Mouse (Mus musculus): Measurements from ENCODE around the gene Kctd8. TPM values are rescaled to one million over a fixed set of nuclear protein-coding genes. Genes with fewer than 3 reads are reported as not detected.
"Not testable (repeated sequence)": the region's sequence is repeated elsewhere in the genome, so short reads cannot be mapped to it uniquely, and the experiment has no call there.

Kctd8 gene
- polyA plus RNA-seq, 1 experiment from 2014 or later: 2.5 TPM

- Histone ChIP-seq H3K27ac (no peak overlapping the region), H3K9me3 (no peaks in the 10 kb centered on the region), H3K36me3 (no peaks in the 10 kb centered on the region), H3K4me3 (no peak overlapping the region), H3K27me3 (ENCODE audit: insufficient read depth, poor library complexity, severe bottlenecking) (no peaks in the 10 kb centered on the region), H3K4me1 (replicated peaks) (no peaks in the 10 kb centered on the region)
- no peak for DNase-seq (ENCODE audit: low spot score)
- 85% methylated on average over 2 of the region's 2 CpGs for WGBS
Observed at GRCm38 (mm10) chr5:69252366-69252765, 89.1 kb downstream of the Kctd8 start.

GRCm38 (mm10) chr5:69241931-69242330, 99.5 kb downstream of the Kctd8 start:
- WGBS: 88% methylated on average over 1 of the region's 1 CpGs
- no peaks in the 10 kb centered on the region for H3K4me1 ChIP-seq (replicated peaks)
- H3K9me3 ChIP-seq: no peaks in the 10 kb centered on the region
- no peak overlapping the region for H3K4me3 ChIP-seq
- no peaks in the 10 kb centered on the region for H3K27me3 ChIP-seq (ENCODE audit: insufficient read depth, poor library complexity, severe bottlenecking)
- DNase-seq (ENCODE audit: low spot score): no peak
- no peak overlapping the region for H3K27ac ChIP-seq
- no peaks in the 10 kb centered on the region for H3K36me3 ChIP-seq

GRCm38 (mm10) chr5:69233560-69233959, 107.9 kb downstream of the Kctd8 start:
- 74% methylated on average over 4 of the region's 4 CpGs for WGBS
- no peak for DNase-seq (ENCODE audit: low spot score)
- H3K4me1 ChIP-seq (replicated peaks): no peaks in the 10 kb centered on the region

GRCm38 (mm10) chr5:69231649-69232048, 109.8 kb downstream of the Kctd8 start:
- not testable (repeated sequence) for H3K27me3 ChIP-seq (ENCODE audit: insufficient read depth, poor library complexity, severe bottlenecking)
- WGBS: 81% methylated on average over 1 of the region's 1 CpGs

More at GRCm38 (mm10) chr5:69233560-69233959, 107.9 kb downstream of the Kctd8 start:
- H3K9me3 ChIP-seq: no peaks in the 10 kb centered on the region
- H3K4me3 ChIP-seq: no peak overlapping the region
- no peaks in the 10 kb centered on the region for H3K27me3 ChIP-seq (ENCODE audit: insufficient read depth, poor library complexity, severe bottlenecking)
- no peaks in the 10 kb centered on the region for H3K36me3 ChIP-seq
- no peak overlapping the region for H3K27ac ChIP-seq

GRCm38 (mm10) chr5:69227147-69227546, 114.3 kb downstream of the Kctd8 start:
- H3K27me3 ChIP-seq (ENCODE audit: insufficient read depth, poor library complexity, severe bottlenecking): no peaks in the 10 kb centered on the region
- H3K4me1 ChIP-seq (replicated peaks): no peaks in the 10 kb centered on the region
- no peaks in the 10 kb centered on the region for H3K36me3 ChIP-seq
- WGBS: 90% methylated on average over 2 of the region's 2 CpGs
- H3K4me3 ChIP-seq: no peak overlapping the region
- H3K27ac ChIP-seq: no peak overlapping the region
- DNase-seq (ENCODE audit: low spot score): no peak
- H3K9me3 ChIP-seq: no peaks in the 10 kb centered on the region

More at GRCm38 (mm10) chr5:69231649-69232048, 109.8 kb downstream of the Kctd8 start:
- not testable (repeated sequence) for H3K4me3 ChIP-seq; H3K4me1 ChIP-seq (replicated peaks); H3K27ac ChIP-seq; H3K36me3 ChIP-seq; H3K9me3 ChIP-seq; DNase-seq (ENCODE audit: low spot score)

- no peaks in the 10 kb centered on the region for H3K36me3 ChIP-seq
Observed at GRCm38 (mm10) chr5:69222608-69223007, 118.9 kb downstream of the Kctd8 start.

GRCm38 (mm10) chr5:69215216-69215615, 126.3 kb downstream of the Kctd8 start:
- 85% methylated on average over 3 of the region's 3 CpGs for WGBS
- H3K4me3 ChIP-seq: no peak overlapping the region
- H3K9me3 ChIP-seq: no peaks in the 10 kb centered on the region
- DNase-seq (ENCODE audit: low spot score): no peak
- H3K4me1 ChIP-seq (replicated peaks): no peaks in the 10 kb centered on the region
- H3K27ac ChIP-seq: no peak overlapping the region
- no peaks in the 10 kb centered on the region for H3K27me3 ChIP-seq (ENCODE audit: insufficient read depth, poor library complexity, severe bottlenecking)
- H3K36me3 ChIP-seq: no peaks in the 10 kb centered on the region

More at GRCm38 (mm10) chr5:69222608-69223007, 118.9 kb downstream of the Kctd8 start:
- DNase-seq (ENCODE audit: low spot score): no peak
- no peaks in the 10 kb centered on the region for H3K4me1 ChIP-seq (replicated peaks)
- no peaks in the 10 kb centered on the region for H3K9me3 ChIP-seq
- no peaks in the 10 kb centered on the region for H3K27me3 ChIP-seq (ENCODE audit: insufficient read depth, poor library complexity, severe bottlenecking)
- H3K27ac ChIP-seq: no peak overlapping the region
- no peak overlapping the region for H3K4me3 ChIP-seq
- 90% methylated on average over 1 of the region's 1 CpGs for WGBS

- Histone ChIP-seq H3K36me3 (no peaks in the 10 kb centered on the region), H3K27ac (no peak overlapping the region), H3K4me3 (no peak overlapping the region), H3K27me3 (ENCODE audit: insufficient read depth, poor library complexity, severe bottlenecking) (no peaks in the 10 kb centered on the region), H3K9me3 (no peaks in the 10 kb centered on the region), H3K4me1 (replicated peaks) (no peaks in the 10 kb centered on the region)
- no peak for DNase-seq (ENCODE audit: low spot score)
Observed at GRCm38 (mm10) chr5:69209401-69209800, 132.1 kb downstream of the Kctd8 start.

GRCm38 (mm10) chr5:69207713-69208112, 133.8 kb downstream of the Kctd8 start:
- Histone ChIP-seq H3K4me3 (no peak overlapping the region), H3K27ac (no peak overlapping the region), H3K4me1 (replicated peaks) (no peaks in the 10 kb centered on the region), H3K9me3 (no peaks in the 10 kb centered on the region), H3K36me3 (no peaks in the 10 kb centered on the region), H3K27me3 (ENCODE audit: insufficient read depth, poor library complexity, severe bottlenecking) (no peaks in the 10 kb centered on the region)
- WGBS: 84% methylated on average over 2 of the region's 2 CpGs
- DNase-seq (ENCODE audit: low spot score): no peak

GRCm38 (mm10) chr5:69159897-69160509, 181.5 kb downstream of the Kctd8 start:
- Histone ChIP-seq H3K27ac (no peak overlapping the region), H3K9me3 (no peaks in the 10 kb centered on the region), H3K36me3 (no peaks in the 10 kb centered on the region), H3K27me3 (ENCODE audit: insufficient read depth, poor library complexity, severe bottlenecking) (no peaks in the 10 kb centered on the region), H3K4me3 (no peak overlapping the region), H3K4me1 (replicated peaks) (no peaks in the 10 kb centered on the region)
- DNase-seq (ENCODE audit: low spot score): no peak
- WGBS: 77% methylated on average over 4 of the region's 4 CpGs

- Histone ChIP-seq H3K36me3 (no peaks in the 10 kb centered on the region), H3K27me3 (ENCODE audit: insufficient read depth, poor library complexity, severe bottlenecking) (no peaks in the 10 kb centered on the region), H3K4me3 (no peak overlapping the region), H3K4me1 (replicated peaks) (no peaks in the 10 kb centered on the region), H3K9me3 (no peaks in the 10 kb centered on the region), H3K27ac (no peak overlapping the region)
- WGBS: 90% methylated on average over 3 of the region's 3 CpGs
- DNase-seq (ENCODE audit: low spot score): no peak
Observed at GRCm38 (mm10) chr5:69156489-69156888, 185.0 kb downstream of the Kctd8 start.

- H3K9me3 ChIP-seq: no peaks in the 10 kb centered on the region
- H3K27me3 ChIP-seq (ENCODE audit: insufficient read depth, poor library complexity, severe bottlenecking): no peaks in the 10 kb centered on the region
- H3K4me1 ChIP-seq (replicated peaks): no peaks in the 10 kb centered on the region
- no peak overlapping the region for H3K4me3 ChIP-seq
- H3K27ac ChIP-seq: no peak overlapping the region
- DNase-seq (ENCODE audit: low spot score): no peak
- WGBS: 86% methylated on average over 2 of the region's 2 CpGs
- no peaks in the 10 kb centered on the region for H3K36me3 ChIP-seq
Observed at GRCm38 (mm10) chr5:69145827-69146226, 195.7 kb downstream of the Kctd8 start.

GRCm38 (mm10) chr5:69141082-69141481, 200.4 kb downstream of the Kctd8 start:
- Histone ChIP-seq H3K27me3 (ENCODE audit: insufficient read depth, poor library complexity, severe bottlenecking) (no peaks in the 10 kb centered on the region), H3K27ac (no peak overlapping the region)

GRCm38 (mm10) chr5:69108718-69109117, 232.8 kb downstream of the Kctd8 start:
- no peak overlapping the region for H3K27ac ChIP-seq
- no peaks in the 10 kb centered on the region for H3K9me3 ChIP-seq
- no peaks in the 10 kb centered on the region for H3K4me1 ChIP-seq (replicated peaks)
- H3K27me3 ChIP-seq (ENCODE audit: insufficient read depth, poor library complexity, severe bottlenecking): no peaks in the 10 kb centered on the region
- 82% methylated on average over 2 of the region's 2 CpGs for WGBS
- no peak for DNase-seq (ENCODE audit: low spot score)
- H3K36me3 ChIP-seq: no peaks in the 10 kb centered on the region
- H3K4me3 ChIP-seq: no peak overlapping the region

More at GRCm38 (mm10) chr5:69141082-69141481, 200.4 kb downstream of the Kctd8 start:
- no peaks in the 10 kb centered on the region for H3K36me3 ChIP-seq
- no peaks in the 10 kb centered on the region for H3K9me3 ChIP-seq
- no peak overlapping the region for H3K4me3 ChIP-seq
- H3K4me1 ChIP-seq (replicated peaks): no peaks in the 10 kb centered on the region
- WGBS: 90% methylated on average over 4 of the region's 4 CpGs
- no peak for DNase-seq (ENCODE audit: low spot score)

All from hindbrain, embryonic 10.5 days (tissue).